Mouse (Mus musculus) heart, adult 2 months (tissue): ENCODE results near the gene Atp5g1. TPM values are rescaled to one million over a fixed set of nuclear protein-coding genes. Genes with fewer than 3 reads are reported as not detected.
A peak's percentile ranks its signal among the peaks of the same experiment; 100 is the strongest.

Source experiments
- DNase-seq, 2 experiments: peaks; one replicate each; pipeline ENCODE4 v3.0.0; 2021
- H3K27ac ChIP-seq: fragments of 200-600 bp; 2 replicates; pipeline ENCODE4 v1.8.1; 2022
- H3K27me3 ChIP-seq: fragments of 200-500 bp; 2 replicates; pipeline ENCODE4 v1.6.1; 2012; ENCODE audit warnings: mild to moderate bottlenecking, low read length, inconsistent platforms, mixed read lengths; ENCODE audit not compliant: control insufficient read depth, insufficient read depth
- H3K36me3 ChIP-seq: fragments of 200-500 bp; 2 replicates; pipeline ENCODE4 v1.6.1; 2012; ENCODE audit warnings: low read length, inconsistent platforms; ENCODE audit not compliant: control insufficient read depth, insufficient read depth
- H3K4me1 ChIP-seq: fragments of 200-500 bp; 2 replicates; pipeline ENCODE4 v1.6.1; 2011; ENCODE audit warnings: low read length; ENCODE audit not compliant: control insufficient read depth, insufficient read depth
- H3K4me3 ChIP-seq: fragments of 200-600 bp; 2 replicates; pipeline ENCODE4 v1.8.1; 2022
- H3K79me2 ChIP-seq: fragments of 200-500 bp; replicated peaks from 2 replicates; pipeline ENCODE4 v1.6.1; 2012; ENCODE audit warnings: mild to moderate bottlenecking, inconsistent platforms, low read length, moderate library complexity, mixed read lengths; ENCODE audit not compliant: control insufficient read depth, insufficient read depth
- H3K9ac ChIP-seq: fragments of 200-500 bp; 2 replicates; pipeline ENCODE4 v1.6.1; 2012; ENCODE audit warnings: low read depth, mild to moderate bottlenecking, control low read depth, inconsistent platforms, low read length, mixed read lengths
- CTCF ChIP-seq: fragments of 200-600 bp; IDR thresholded peaks from 2 replicates; pipeline ENCODE4 v1.8.1; 2022; ENCODE audit warnings: antibody characterized with exemption, mild to moderate bottlenecking, moderate library complexity
- EP300 ChIP-seq: fragments of 200-500 bp; IDR thresholded peaks from 2 replicates; pipeline ENCODE4 v1.6.1; 2011; ENCODE audit warnings: low read depth, low read length, control low read depth; ENCODE audit not compliant: insufficient read depth
- POLR2A ChIP-seq: fragments of 200-500 bp; IDR thresholded peaks from 2 replicates; pipeline ENCODE4 v1.6.1; 2011; ENCODE audit warnings: mild to moderate bottlenecking, low read depth, low read length, control low read depth; ENCODE audit not compliant: insufficient read depth
- WGBS: fragments of 180-500 bp; shearing (Covaris S2); methylation state at CpG from one replicate; pipeline ENCODE4 v1.1.7; 2018; 5-methylcytosine and 5-hydroxymethylcytosine counted together
- intact Hi-C: fragments of 180-260 bp; cut with DNase I; formaldehyde crosslinking; loops from one replicate; pipeline ENCODE4 v1.15.1; 2025
- polyA plus RNA-seq: library from polyadenylated mRNA; depleted of rRNA; stranded (reverse); fragments of >200 nt; gene quantifications from 2 replicates; pipeline ENCODE4 v1.2.3, GENCODE M21; 2012
- total RNA-seq, 2 experiments: library from RNA; stranded (reverse); gene quantifications; 2 replicates each; pipeline ENCODE4 v1.2.3; 2021

Atp5g1 gene
- total and polyA plus RNA-seq, 3 experiments, result 3,096 to 6,025 (median 3,522) TPM

GRCm38 (mm10) chr11:96092674-96093291, 17.3 kb upstream of the Atp5g1 start:
- Histone ChIP-seq H3K27ac (peak overlapping the region; percentile 63), H3K9ac (no peak overlapping the region)
- WGBS, result 21% methylated on average over 7 of the region's 7 CpGs

GRCm38 (mm10) chr11:96091073-96091472, 15.6 kb upstream of the Atp5g1 start:
- Histone ChIP-seq H3K9ac (no peak overlapping the region), H3K4me3 (no peak overlapping the region), H3K36me3 (no peaks in the 10 kb centered on the region), H3K27me3 (no peaks in the 10 kb centered on the region; the same call in 1 of the 2 replicates), H3K79me2 (no peaks in the 10 kb centered on the region), H3K27ac (no peak overlapping the region), H3K4me1 (peaks cover 2% of the 10 kb centered on the region)
- peak; percentile 63 for TF ChIP-seq CTCF
- TF ChIP-seq EP300, result no peak
- DNase-seq, result no peak
- intact Hi-C loops, result loop anchor here (5.0 kb wide), 1 partner anchor 214 kb away; no protein-coding TSS in a partner anchor
- 62% methylated on average over 2 of the region's 2 CpGs for WGBS

More at GRCm38 (mm10) chr11:96092674-96093291, 17.3 kb upstream of the Atp5g1 start:
- intact Hi-C loops, result loop anchor here (1.0 to 5.0 kb wide), 3 partner anchors 35 to 215 kb away; no protein-coding TSS in a partner anchor
- peaks cover 2% of the 10 kb centered on the region for H3K4me1 ChIP-seq
- H3K4me3 ChIP-seq, result no peak overlapping the region
- no peaks in the 10 kb centered on the region for H3K79me2 ChIP-seq
- TF ChIP-seq POLR2A, result no peak
- no peak for TF ChIP-seq EP300
- no peak for TF ChIP-seq CTCF
- DNase-seq, result peak; percentile 23 to 42
- no peaks in the 10 kb centered on the region; the same call in 1 of the 2 replicates for H3K27me3 ChIP-seq
- no peaks in the 10 kb centered on the region for H3K36me3 ChIP-seq

- no peak overlapping the region for H3K4me3 ChIP-seq
- no peaks in the 10 kb centered on the region for H3K79me2 ChIP-seq
- no peak overlapping the region for H3K27ac ChIP-seq
- no peaks in the 10 kb centered on the region; the same call in 1 of the 2 replicates for H3K27me3 ChIP-seq
- H3K9ac ChIP-seq, result no peak overlapping the region
- TF ChIP-seq CTCF (no peak), EP300 (no peak), POLR2A (no peak)
- no peaks in the 10 kb centered on the region for H3K36me3 ChIP-seq
- 90% methylated on average over 6 of the region's 6 CpGs for WGBS
- no peaks in the 10 kb centered on the region; the same call in 1 of the 2 replicates for H3K4me1 ChIP-seq
- no peak for DNase-seq
- intact Hi-C loops, result no loop called here
These were observed 12.5 kb upstream of the Atp5g1 start for GRCm38 (mm10) chr11:96087981-96088380.

GRCm38 (mm10) chr11:96082682-96083081, 7.2 kb upstream of the Atp5g1 start:
- H3K27ac ChIP-seq, result no peak overlapping the region
- H3K4me1 ChIP-seq, result no peaks in the 10 kb centered on the region
- no peaks in the 10 kb centered on the region for H3K36me3 ChIP-seq
- DNase-seq, result peak in 1 of 2 experiments; percentile 43
- no peak overlapping the region for H3K4me3 ChIP-seq
- H3K79me2 ChIP-seq, result no peaks in the 10 kb centered on the region
- H3K9ac ChIP-seq, result no peak overlapping the region
- H3K27me3 ChIP-seq, result no peaks in the 10 kb centered on the region
- intact Hi-C loops, result no loop called here
- TF ChIP-seq POLR2A (no peak), CTCF (no peak), EP300 (no peak)
- 40% methylated on average over 3 of the region's 3 CpGs for WGBS

- Histone ChIP-seq H3K4me1 (peaks cover 1% of the 10 kb centered on the region; the same call in 1 of the 2 replicates), H3K36me3 (no peaks in the 10 kb centered on the region), H3K9ac (no peak overlapping the region), H3K27ac (no peak overlapping the region), H3K4me3 (no peak overlapping the region), H3K79me2 (no peaks in the 10 kb centered on the region), H3K27me3 (no peaks in the 10 kb centered on the region)
- intact Hi-C loops, result no loop called here
- TF ChIP-seq CTCF (no peak), POLR2A (no peak), EP300 (no peak)
- no peak for DNase-seq
- WGBS, result 50% methylated on average over 5 of the region's 5 CpGs
These were observed 5.3 kb upstream of the Atp5g1 start for GRCm38 (mm10) chr11:96080736-96081135.
